Mouse (Mus musculus): ENCODE data around the gene Stxbp5.

- TF ChIP-seq CTCF (IDR thresholded peaks at IDR 0.05; ENCODE audit: extremely low read depth, insufficient read length, insufficient replicate concordance, low read depth, low read length), result no peak
- TF ChIP-seq POLR2A (IDR thresholded peaks at IDR 0.05; ENCODE audit: low read depth, low read length), result no peak
Observed at GRCm38 (mm10) chr10:9832937-9833336, 67.9 kb downstream of the Stxbp5 start.

All from small intestine, adult 2 months (tissue).